Mouse (Mus musculus): ENCODE data around the gene Klc1.
"Not testable (repeated sequence)": the region's sequence is repeated elsewhere in the genome, so short reads cannot be mapped to it uniquely, and the experiment has no call there.

The Klc1 gene

GRCm38 (mm10) chr12:111758381-111759175 is at the start of gene Klc1:
TSS of gene Klc1 (plus strand) at chr12:111758849.
- DNase-seq (ENCODE audit: low read depth, low spot score): peak; percentile 58

GRCm38 (mm10) chr12:111710091-111710490 is 48.6 kb upstream of the Klc1 start:
- no peak for DNase-seq (ENCODE audit: low read depth, low spot score)

- DNase-seq (ENCODE audit: low read depth, low spot score): no peak
Measured at GRCm38 (mm10) chr12:111712476-111712875, 46.2 kb upstream of the Klc1 start.

- DNase-seq (ENCODE audit: low read depth, low spot score): peak; percentile 91
Measured at GRCm38 (mm10) chr12:111713004-111713651, 45.5 kb upstream of the Klc1 start, which contains the start of the genes Bag5 and Apopt1. TSS of gene Bag5 (minus strand) at chr12:111713257. TSS of gene Apopt1 (plus strand) at chr12:111713261.

- not testable (repeated sequence) for DNase-seq (ENCODE audit: low read depth, low spot score)
Measured at GRCm38 (mm10) chr12:111713880-111714279, 44.8 kb upstream of the Klc1 start.

GRCm38 (mm10) chr12:111716505-111716904 is 42.1 kb upstream of the Klc1 start:
- no peak for DNase-seq (ENCODE audit: low read depth, low spot score)

GRCm38 (mm10) chr12:111718656-111719055 is 40.0 kb upstream of the Klc1 start:
- DNase-seq (ENCODE audit: low read depth, low spot score): no peak

GRCm38 (mm10) chr12:111720222-111720621 is 38.4 kb upstream of the Klc1 start:
- DNase-seq (ENCODE audit: low read depth, low spot score): no peak

- peak; percentile 20 for DNase-seq (ENCODE audit: low read depth, low spot score)
Measured at GRCm38 (mm10) chr12:111722654-111723053, 36.0 kb upstream of the Klc1 start.

GRCm38 (mm10) chr12:111724638-111725337 is 33.9 kb upstream of the Klc1 start:
- no peak for DNase-seq (ENCODE audit: low read depth, low spot score)

GRCm38 (mm10) chr12:111725338-111726121 is 33.1 kb upstream of the Klc1 start:
- DNase-seq (ENCODE audit: low read depth, low spot score): no peak

GRCm38 (mm10) chr12:111726122-111726463 is 32.6 kb upstream of the Klc1 start:
- no peak for DNase-seq (ENCODE audit: low read depth, low spot score)

- DNase-seq (ENCODE audit: low read depth, low spot score): no peak
Measured at GRCm38 (mm10) chr12:111727956-111728355, 30.7 kb upstream of the Klc1 start.

GRCm38 (mm10) chr12:111731822-111732807 is 26.5 kb upstream of the Klc1 start:
- DNase-seq (ENCODE audit: low read depth, low spot score): peak; percentile 92

- no peak for DNase-seq (ENCODE audit: low read depth, low spot score)
Measured at GRCm38 (mm10) chr12:111732921-111733320, 25.7 kb upstream of the Klc1 start.

GRCm38 (mm10) chr12:111734912-111735311 is 23.7 kb upstream of the Klc1 start:
- DNase-seq (ENCODE audit: low read depth, low spot score): no peak

GRCm38 (mm10) chr12:111736676-111737075 is 22.0 kb upstream of the Klc1 start:
- DNase-seq (ENCODE audit: low read depth, low spot score): not testable (repeated sequence)

- DNase-seq (ENCODE audit: low read depth, low spot score): no peak
Measured at GRCm38 (mm10) chr12:111737370-111737769, 21.3 kb upstream of the Klc1 start.

- no peak for DNase-seq (ENCODE audit: low read depth, low spot score)
Measured at GRCm38 (mm10) chr12:111738754-111739153, 19.9 kb upstream of the Klc1 start.

GRCm38 (mm10) chr12:111741338-111741737 is 17.3 kb upstream of the Klc1 start:
- no peak for DNase-seq (ENCODE audit: low read depth, low spot score)

All from retina, postnatal 7 days (tissue).